Mouse (Mus musculus): ENCODE results near the gene 5430419D17Rik. TPM values are rescaled to one million over a fixed set of nuclear protein-coding genes. Genes with fewer than 3 reads are reported as not detected.
A peak's percentile ranks its signal among the peaks of the same experiment; 100 is the strongest.

5430419D17Rik gene
- total and polyA plus RNA-seq, 3 experiments = not detected

- Histone ChIP-seq H3K4me3 (ENCODE audit: control insufficient read depth in 1 of 2, insufficient read depth in 1 of 2, low read depth in 2 of 2, low read length in 2 of 2) (no peak overlapping the region), H3K27ac (ENCODE audit: control insufficient read depth, low read depth, low read length) (no peak overlapping the region), H3K9ac (ENCODE audit: control insufficient read depth, low read depth, low read length, poor library complexity, severe bottlenecking) (no peak overlapping the region), H3K9me3 (replicated peaks; ENCODE audit: insufficient read depth, low read length) (no peaks in the 10 kb centered on the region), H3K27me3 (ENCODE audit: control insufficient read depth in 1 of 2, insufficient read depth in 2 of 2, low read length in 2 of 2) (no peaks in the 10 kb centered on the region), H3K79me2 (ENCODE audit: control insufficient read depth, insufficient read depth, low read length, poor library complexity) (no peaks in the 10 kb centered on the region), H3K4me1 (ENCODE audit: control insufficient read depth in 1 of 2, insufficient read depth in 2 of 2, low read length in 2 of 2) (no peaks in the 10 kb centered on the region), H3K36me3 (ENCODE audit: control insufficient read depth in 1 of 2, insufficient read depth in 2 of 2, low read length in 2 of 2) (no peaks in the 10 kb centered on the region)
- DNase-seq (ENCODE audit: low read depth, low spot score) = no peak
- TF ChIP-seq USF2 (IDR thresholded peaks at IDR 0.05; ENCODE audit: borderline replicate concordance in 1 of 2, insufficient read depth in 1 of 2, low read depth in 1 of 2, low read length in 2 of 2) = no peak
- TF ChIP-seq CHD2 (IDR thresholded peaks at IDR 0.05; ENCODE audit: low read length) = no peak
- TF ChIP-seq TCF12 (IDR thresholded peaks at IDR 0.05; ENCODE audit: low read depth, low read length) = no peak
These were observed 61.9 kb downstream of the 5430419D17Rik start for GRCm38 (mm10) chr7:131236091-131236490.

- no peaks in the 10 kb centered on the region for H3K27me3 ChIP-seq (ENCODE audit: control insufficient read depth in 1 of 2, insufficient read depth in 2 of 2, low read length in 2 of 2)
- no peaks in the 10 kb centered on the region for H3K9me3 ChIP-seq (replicated peaks; ENCODE audit: insufficient read depth, low read length)
- no peaks in the 10 kb centered on the region for H3K36me3 ChIP-seq (ENCODE audit: control insufficient read depth in 1 of 2, insufficient read depth in 2 of 2, low read length in 2 of 2)
- no peaks in the 10 kb centered on the region for H3K79me2 ChIP-seq (ENCODE audit: control insufficient read depth, insufficient read depth, low read length, poor library complexity)
- H3K4me3 ChIP-seq (ENCODE audit: control insufficient read depth in 1 of 2, insufficient read depth in 1 of 2, low read depth in 2 of 2, low read length in 2 of 2) = no peak overlapping the region
- no peaks in the 10 kb centered on the region for H3K4me1 ChIP-seq (ENCODE audit: control insufficient read depth in 1 of 2, insufficient read depth in 2 of 2, low read length in 2 of 2)
- peak; percentile 28 for DNase-seq (ENCODE audit: low read depth, low spot score)
- H3K27ac ChIP-seq (ENCODE audit: control insufficient read depth, low read depth, low read length) = no peak overlapping the region
- H3K9ac ChIP-seq (ENCODE audit: control insufficient read depth, low read depth, low read length, poor library complexity, severe bottlenecking) = no peak overlapping the region
- TF ChIP-seq CHD1 (IDR thresholded peaks at IDR 0.05; ENCODE audit: low read depth, low read length) = no peak
- TF ChIP-seq MAX (IDR thresholded peaks at IDR 0.05; ENCODE audit: low read length) = no peak
- TF ChIP-seq SMC3 (IDR thresholded peaks at IDR 0.05; ENCODE audit: low read depth, low read length) = no peak
These were observed 70.8 kb downstream of the 5430419D17Rik start for GRCm38 (mm10) chr7:131244993-131245392.

- no peaks in the 10 kb centered on the region for H3K27me3 ChIP-seq (ENCODE audit: control insufficient read depth in 1 of 2, insufficient read depth in 2 of 2, low read length in 2 of 2)
- H3K4me1 ChIP-seq (ENCODE audit: control insufficient read depth in 1 of 2, insufficient read depth in 2 of 2, low read length in 2 of 2) = no peaks in the 10 kb centered on the region
- no peak overlapping the region for H3K4me3 ChIP-seq (ENCODE audit: control insufficient read depth in 1 of 2, insufficient read depth in 1 of 2, low read depth in 2 of 2, low read length in 2 of 2)
- H3K9me3 ChIP-seq (replicated peaks; ENCODE audit: insufficient read depth, low read length) = no peaks in the 10 kb centered on the region
- no peaks in the 10 kb centered on the region for H3K79me2 ChIP-seq (ENCODE audit: control insufficient read depth, insufficient read depth, low read length, poor library complexity)
- DNase-seq (ENCODE audit: low read depth, low spot score) = no peak
- H3K36me3 ChIP-seq (ENCODE audit: control insufficient read depth in 1 of 2, insufficient read depth in 2 of 2, low read length in 2 of 2) = no peaks in the 10 kb centered on the region
- no peak overlapping the region for H3K9ac ChIP-seq (ENCODE audit: control insufficient read depth, low read depth, low read length, poor library complexity, severe bottlenecking)
- TF ChIP-seq POLR2A (IDR thresholded peaks at IDR 0.05; ENCODE audit: control insufficient read depth in 1 of 2, insufficient read depth in 1 of 2, low read depth in 1 of 2, low read length in 2 of 2, poor library complexity in 1 of 2) (no peak), TCF12 (IDR thresholded peaks at IDR 0.05; ENCODE audit: low read depth, low read length) (no peak), ZC3H11A (IDR thresholded peaks at IDR 0.05; ENCODE audit: low read depth, low read length) (no peak), ZKSCAN1 (IDR thresholded peaks at IDR 0.05; ENCODE audit: low read depth, low read length) (no peak), KAT2A (conservative IDR thresholded peaks at IDR 0.05; ENCODE audit: low read depth, low read length) (no peak), MYB (IDR thresholded peaks at IDR 0.05; ENCODE audit: low read depth, low read length) (no peak), MAZ (IDR thresholded peaks at IDR 0.05; ENCODE audit: low read depth, low read length) (no peak)
- H3K27ac ChIP-seq (ENCODE audit: control insufficient read depth, low read depth, low read length) = no peak overlapping the region
These were observed 82.6 kb downstream of the 5430419D17Rik start for GRCm38 (mm10) chr7:131256841-131257240.

All from MEL (cell line).